Mouse (Mus musculus): ENCODE results near the gene Gm3435. TPM values are rescaled to one million over a fixed set of nuclear protein-coding genes. Genes with fewer than 3 reads are reported as not detected.

The Gm3435 gene
- polyA plus RNA-seq, 1 experiment: 4.7 TPM

DNA sequence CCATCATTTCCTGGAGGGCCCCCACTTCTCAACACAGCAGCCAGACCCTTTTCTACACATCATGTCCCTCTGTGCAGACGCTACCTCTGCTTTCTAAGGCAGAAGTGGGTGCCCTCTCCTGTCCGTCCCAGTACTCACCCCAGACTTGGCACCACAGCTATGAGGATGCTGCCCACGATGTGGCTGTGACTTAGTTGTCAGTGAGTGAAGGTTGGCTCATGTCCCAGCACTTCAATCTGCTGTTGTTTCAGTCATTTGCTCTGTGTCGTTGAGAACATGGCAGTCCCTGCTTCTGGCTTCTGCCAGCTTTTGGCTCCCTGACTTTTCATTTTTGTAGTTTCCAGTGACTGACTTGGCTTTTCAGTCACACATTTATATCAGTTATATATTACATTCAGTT lies 45.9 kb downstream of the Gm3435 start:
- Histone ChIP-seq H3K27me3 (ENCODE audit: control insufficient read depth, insufficient read depth, low read length, poor library complexity, severe bottlenecking) (no peaks in the 10 kb centered on the region), H3K27ac (ENCODE audit: insufficient read depth, low read length) (no peak overlapping the region), H3K36me3 (ENCODE audit: control insufficient read depth, insufficient read depth, low read length, poor library complexity, severe bottlenecking) (peaks cover 13% of the 10 kb centered on the region; the same call in 1 of the 2 replicates), H3K9me3 (replicated peaks; ENCODE audit: control insufficient read depth, insufficient read depth, low read length, poor library complexity, severe bottlenecking) (0 out of 2 replicates have a peak, but pooled peaks cover 7% of the 10 kb centered on the region), H3K4me1 (ENCODE audit: control insufficient read depth, insufficient read depth, low read length) (no peaks in the 10 kb centered on the region), H3K4me3 (ENCODE audit: low read depth, low read length) (no peak overlapping the region), H3K9ac (ENCODE audit: low read depth, poor library complexity, severe bottlenecking) (no peak overlapping the region)
- TF ChIP-seq EP300 (IDR thresholded peaks at IDR 0.05; ENCODE audit: insufficient read depth, low read depth, low read length): no peak
- no peak for TF ChIP-seq CTCF (IDR thresholded peaks at IDR 0.05; ENCODE audit: low read depth, low read length)
- no peak for TF ChIP-seq POLR2A (IDR thresholded peaks at IDR 0.05; ENCODE audit: insufficient read depth, low read length)

GRCm38 (mm10) chr17:15058161-15058591 lies 48.2 kb downstream of the Gm3435 start:
- Histone ChIP-seq H3K9me3 (replicated peaks; ENCODE audit: control insufficient read depth, insufficient read depth, low read length, poor library complexity, severe bottlenecking) (0 out of 2 replicates have a peak, but pooled peaks cover 7% of the 10 kb centered on the region), H3K36me3 (ENCODE audit: control insufficient read depth, insufficient read depth, low read length, poor library complexity, severe bottlenecking) (peaks cover 13% of the 10 kb centered on the region; the same call in 1 of the 2 replicates), H3K27me3 (ENCODE audit: control insufficient read depth, insufficient read depth, low read length, poor library complexity, severe bottlenecking) (no peaks in the 10 kb centered on the region), H3K4me1 (ENCODE audit: control insufficient read depth, insufficient read depth, low read length) (no peaks in the 10 kb centered on the region), H3K27ac (ENCODE audit: insufficient read depth, low read length) (no peak overlapping the region), H3K9ac (ENCODE audit: low read depth, poor library complexity, severe bottlenecking) (no peak overlapping the region), H3K4me3 (ENCODE audit: low read depth, low read length) (no peak overlapping the region)
- TF ChIP-seq POLR2A (IDR thresholded peaks at IDR 0.05; ENCODE audit: insufficient read depth, low read length) (no peak), EP300 (IDR thresholded peaks at IDR 0.05; ENCODE audit: insufficient read depth, low read depth, low read length) (no peak), CTCF (IDR thresholded peaks at IDR 0.05; ENCODE audit: low read depth, low read length) (no peak)

- H3K36me3 ChIP-seq (ENCODE audit: control insufficient read depth, insufficient read depth, low read length, poor library complexity, severe bottlenecking): peaks cover 16% of the 10 kb centered on the region; the same call in 1 of the 2 replicates
Measured at GRCm38 (mm10) chr17:15059646-15060045, 49.7 kb downstream of the Gm3435 start.

DNA sequence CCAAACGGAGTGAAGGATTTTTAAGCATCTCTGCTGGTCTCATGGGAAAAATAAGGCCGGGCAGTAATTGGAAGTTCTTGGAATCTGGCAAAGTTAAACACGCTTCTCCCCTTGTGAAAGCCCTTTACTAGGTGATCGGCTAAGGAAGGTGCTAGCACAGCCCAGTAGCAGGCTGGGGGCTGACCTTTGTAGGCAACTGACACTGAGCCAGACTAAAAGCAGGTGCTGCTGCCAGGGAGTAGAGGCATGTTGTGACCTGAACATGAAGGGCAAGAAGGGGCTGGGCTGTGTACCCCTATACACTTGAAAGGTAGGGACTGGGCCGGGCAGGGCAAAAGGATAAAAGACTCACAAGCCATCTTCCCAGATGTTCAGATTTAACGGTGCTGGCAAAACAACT lies 50.4 kb downstream of the Gm3435 start:
- Histone ChIP-seq H3K9me3 (replicated peaks; ENCODE audit: control insufficient read depth, insufficient read depth, low read length, poor library complexity, severe bottlenecking) (no peaks in the 10 kb centered on the region), H3K27me3 (ENCODE audit: control insufficient read depth, insufficient read depth, low read length, poor library complexity, severe bottlenecking) (no peaks in the 10 kb centered on the region), H3K27ac (ENCODE audit: insufficient read depth, low read length) (no peak overlapping the region), H3K9ac (ENCODE audit: low read depth, poor library complexity, severe bottlenecking) (no peak overlapping the region), H3K36me3 (ENCODE audit: control insufficient read depth, insufficient read depth, low read length, poor library complexity, severe bottlenecking) (peaks cover 12% of the 10 kb centered on the region; the same call in 1 of the 2 replicates), H3K4me3 (ENCODE audit: low read depth, low read length) (no peak overlapping the region), H3K4me1 (ENCODE audit: control insufficient read depth, insufficient read depth, low read length) (no peaks in the 10 kb centered on the region)
- no peak for TF ChIP-seq CTCF (IDR thresholded peaks at IDR 0.05; ENCODE audit: low read depth, low read length)
- TF ChIP-seq EP300 (IDR thresholded peaks at IDR 0.05; ENCODE audit: insufficient read depth, low read depth, low read length): no peak
- TF ChIP-seq POLR2A (IDR thresholded peaks at IDR 0.05; ENCODE audit: insufficient read depth, low read length): no peak

More at GRCm38 (mm10) chr17:15059646-15060045, 49.7 kb downstream of the Gm3435 start:
- TF ChIP-seq POLR2A (IDR thresholded peaks at IDR 0.05; ENCODE audit: insufficient read depth, low read length): no peak
- no peak for TF ChIP-seq CTCF (IDR thresholded peaks at IDR 0.05; ENCODE audit: low read depth, low read length)
- no peak for TF ChIP-seq EP300 (IDR thresholded peaks at IDR 0.05; ENCODE audit: insufficient read depth, low read depth, low read length)
- no peaks in the 10 kb centered on the region for H3K27me3 ChIP-seq (ENCODE audit: control insufficient read depth, insufficient read depth, low read length, poor library complexity, severe bottlenecking)
- H3K9me3 ChIP-seq (replicated peaks; ENCODE audit: control insufficient read depth, insufficient read depth, low read length, poor library complexity, severe bottlenecking): 0 out of 2 replicates have a peak, but pooled peaks cover 6% of the 10 kb centered on the region
- no peak overlapping the region for H3K4me3 ChIP-seq (ENCODE audit: low read depth, low read length)
- H3K4me1 ChIP-seq (ENCODE audit: control insufficient read depth, insufficient read depth, low read length): no peaks in the 10 kb centered on the region
- no peak overlapping the region for H3K27ac ChIP-seq (ENCODE audit: insufficient read depth, low read length)
- H3K9ac ChIP-seq (ENCODE audit: low read depth, poor library complexity, severe bottlenecking): no peak overlapping the region

- Histone ChIP-seq H3K27ac (ENCODE audit: insufficient read depth, low read length) (no peak overlapping the region), H3K4me3 (ENCODE audit: low read depth, low read length) (no peak overlapping the region), H3K36me3 (ENCODE audit: control insufficient read depth, insufficient read depth, low read length, poor library complexity, severe bottlenecking) (0 out of 2 replicates have a peak, but pooled peaks cover 3% of the 10 kb centered on the region), H3K4me1 (ENCODE audit: control insufficient read depth, insufficient read depth, low read length) (no peaks in the 10 kb centered on the region), H3K27me3 (ENCODE audit: control insufficient read depth, insufficient read depth, low read length, poor library complexity, severe bottlenecking) (no peaks in the 10 kb centered on the region), H3K9ac (ENCODE audit: low read depth, poor library complexity, severe bottlenecking) (no peak overlapping the region), H3K9me3 (replicated peaks; ENCODE audit: control insufficient read depth, insufficient read depth, low read length, poor library complexity, severe bottlenecking) (no peaks in the 10 kb centered on the region)
- TF ChIP-seq POLR2A (IDR thresholded peaks at IDR 0.05; ENCODE audit: insufficient read depth, low read length) (no peak), CTCF (IDR thresholded peaks at IDR 0.05; ENCODE audit: low read depth, low read length) (peak; percentile 41)
Measured at GRCm38 (mm10) chr17:15065391-15066024, 55.5 kb downstream of the Gm3435 start.

DNA sequence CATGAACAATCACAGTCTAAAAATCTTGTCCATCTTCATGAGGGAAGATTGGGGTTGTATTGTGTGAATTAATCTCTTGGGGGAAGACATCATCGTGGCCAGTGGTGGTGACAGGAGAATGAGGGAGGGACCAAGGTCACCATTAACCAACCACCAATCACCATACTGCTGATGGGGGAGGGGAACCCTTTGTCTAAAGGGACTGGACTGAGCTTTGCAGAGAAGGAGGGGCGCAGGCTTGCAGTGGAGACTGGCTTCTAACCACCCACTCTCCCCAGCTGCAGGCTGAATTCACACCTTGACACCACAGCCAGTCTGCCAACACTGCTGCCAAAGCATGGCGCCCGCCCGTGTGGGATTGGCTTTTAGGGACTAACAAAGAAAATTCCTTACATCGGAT lies 56.1 kb downstream of the Gm3435 start:
- H3K9ac ChIP-seq (ENCODE audit: low read depth, poor library complexity, severe bottlenecking): no peak overlapping the region
- H3K9me3 ChIP-seq (replicated peaks; ENCODE audit: control insufficient read depth, insufficient read depth, low read length, poor library complexity, severe bottlenecking): no peaks in the 10 kb centered on the region
- no peaks in the 10 kb centered on the region for H3K27me3 ChIP-seq (ENCODE audit: control insufficient read depth, insufficient read depth, low read length, poor library complexity, severe bottlenecking)
- H3K36me3 ChIP-seq (ENCODE audit: control insufficient read depth, insufficient read depth, low read length, poor library complexity, severe bottlenecking): 0 out of 2 replicates have a peak, but pooled peaks cover 3% of the 10 kb centered on the region
- H3K4me3 ChIP-seq (ENCODE audit: low read depth, low read length): no peak overlapping the region
- H3K4me1 ChIP-seq (ENCODE audit: control insufficient read depth, insufficient read depth, low read length): no peaks in the 10 kb centered on the region
- H3K27ac ChIP-seq (ENCODE audit: insufficient read depth, low read length): no peak overlapping the region
- TF ChIP-seq EP300 (IDR thresholded peaks at IDR 0.05; ENCODE audit: insufficient read depth, low read depth, low read length) (0 out of 2 replicates have a peak, but pooled peaks have one; percentile 16), POLR2A (IDR thresholded peaks at IDR 0.05; ENCODE audit: insufficient read depth, low read length) (no peak), CTCF (IDR thresholded peaks at IDR 0.05; ENCODE audit: low read depth, low read length) (no peak)
